7 mouse cellular contexts compared by ENCODE assay signal in genomic region chr2:4559883-4560247, GRCm38 (mm10).
DNase-seq lines count a peak whose midpoint lies in the region; ATAC-seq and TF ChIP-seq lines count a peak whose summit lies in the region.

No protein-coding gene starts in this region.

- peak overlapping the region; percentile 69 for H3K4me2 ChIP-seq in embryonic facial prominence, embryonic 14.5 days (ENCODE audit: low read depth, low read length)
- H3K4me2 ChIP-seq in limb, embryonic 12.5 days: peak overlapping the region; percentile 63

- no peak for DNase-seq in spleen, adult 2 months (ENCODE audit: low read depth in 1 of 2, low spot score in 2 of 2)
- DNase-seq in spleen, adult 18-20 months: no peak
- no peak for DNase-seq in embryonic facial prominence, embryonic 14.5 days (ENCODE audit: low spot score)
- no peak for DNase-seq in MN1 (ENCODE audit: low spot score)
- no peak for DNase-seq in adrenal gland, postnatal 14 days

- no peaks in the 10 kb centered on the region for H3K27me3 ChIP-seq in spleen, adult 2 months (ENCODE audit: control insufficient read depth, insufficient read depth, low read length)
- H3K27me3 ChIP-seq in embryonic facial prominence, embryonic 14.5 days (replicated peaks; ENCODE audit: control insufficient read depth, insufficient read depth, low read length): no peaks in the 10 kb centered on the region
- no peaks in the 10 kb centered on the region for H3K27me3 ChIP-seq in limb, embryonic 12.5 days

- H3K4me1 ChIP-seq in spleen, adult 2 months (ENCODE audit: control insufficient read depth, insufficient read depth, insufficient read length): peaks cover 3% of the 10 kb centered on the region; the same call in 1 of the 2 replicates
- peaks cover 65% of the 10 kb centered on the region for H3K4me1 ChIP-seq in embryonic facial prominence, embryonic 14.5 days (ENCODE audit: control insufficient read depth, insufficient read depth, low read length)
- H3K4me1 ChIP-seq in limb, embryonic 12.5 days (replicated peaks): peaks cover 82% of the 10 kb centered on the region

- peak overlapping the region; percentile 73 for H3K4me3 ChIP-seq in spleen, adult 2 months (ENCODE audit: extremely low read depth, insufficient read depth, insufficient read length)
- peak overlapping the region; percentile 48 for H3K4me3 ChIP-seq in embryonic facial prominence, embryonic 14.5 days (ENCODE audit: low read depth, low read length)
- H3K4me3 ChIP-seq in limb, embryonic 12.5 days (replicated peaks): peak overlapping the region; percentile 49

- no peaks in the 10 kb centered on the region for H3K9me3 ChIP-seq in embryonic facial prominence, embryonic 14.5 days (ENCODE audit: control insufficient read depth, low read length)
- no peaks in the 10 kb centered on the region for H3K9me3 ChIP-seq in limb, embryonic 12.5 days

- 0 out of 2 replicates have a peak, but pooled peaks have one; percentile 2 for ATAC-seq in embryonic facial prominence, embryonic 14.5 days (ENCODE audit: low read depth)
- ATAC-seq in limb, embryonic 12.5 days (ENCODE audit: insufficient number of reproducible peaks, insufficient read depth, low FRiP score, low TSS enrichment, low read depth): no peak
- ATAC-seq in neutrophil, adult 5-6 weeks (ENCODE audit: extremely low read depth, insufficient number of reproducible peaks, low FRiP score, poor library complexity, severe bottlenecking): peak; percentile 40

- TF ChIP-seq POLR2A in spleen, adult 2 months (IDR thresholded peaks at IDR 0.05; ENCODE audit: low read depth, low read length): no peak

- H3K9ac ChIP-seq in embryonic facial prominence, embryonic 14.5 days (ENCODE audit: low read depth, low read length): peak overlapping the region; percentile 71
- peak overlapping the region; percentile 63 for H3K9ac ChIP-seq in limb, embryonic 12.5 days (replicated peaks)

- no peak for TF ChIP-seq CTCF in spleen, adult 2 months (IDR thresholded peaks at IDR 0.05; ENCODE audit: extremely low read depth, insufficient read depth, insufficient read length, insufficient replicate concordance)

- no peaks in the 10 kb centered on the region for H3K36me3 ChIP-seq in spleen, adult 2 months (ENCODE audit: control insufficient read depth, insufficient read depth, low read length)
- peaks cover 11% of the 10 kb centered on the region; the same call in 1 of the 2 replicates for H3K36me3 ChIP-seq in embryonic facial prominence, embryonic 14.5 days (ENCODE audit: control insufficient read depth, insufficient read depth, low read length)
- H3K36me3 ChIP-seq in limb, embryonic 12.5 days: peaks cover 25% of the 10 kb centered on the region; the same call in 1 of the 2 replicates

- whole genome bisulfite sequencing in spleen, adult 2 months: under 1% methylated on average over 8 of the region's 8 CpGs
- 2% methylated on average over 8 of the region's 8 CpGs for WGBS in embryonic facial prominence, embryonic 14.5 days
- WGBS in limb, embryonic 12.5 days: 2% methylated on average over 8 of the region's 8 CpGs

- H3K27ac ChIP-seq in spleen, adult 2 months (ENCODE audit: insufficient read depth, low read length): peak overlapping the region; percentile 69
- H3K27ac ChIP-seq in embryonic facial prominence, embryonic 14.5 days (replicated peaks; ENCODE audit: low read depth, low read length): peak overlapping the region; percentile 95
- H3K27ac ChIP-seq in limb, embryonic 12.5 days: peak overlapping the region; percentile 97
